Mouse (Mus musculus) heart, embryonic 13.5 days (tissue): ENCODE results near the gene Ypel4. TPM values are rescaled to one million over a fixed set of nuclear protein-coding genes. Genes with fewer than 3 reads are reported as not detected.

Experiments
- ATAC-seq: fragments of 200-750 bp; cut with Nextera tagmentation; 2 replicates; pipeline ENCODE4 v1.8.0; 2017; ENCODE audit warnings: moderate TSS enrichment; ENCODE audit not compliant: insufficient number of reproducible peaks, low FRiP score, low TSS enrichment; ENCODE audit errors: extremely low read depth
- H3K27ac ChIP-seq: fragments of 300-500 bp; sonication (generic); replicated peaks from 2 replicates; pipeline ENCODE4 v1.5.1; 2015; ENCODE audit warnings: moderate library complexity, mild to moderate bottlenecking, inconsistent platforms
- H3K27me3 ChIP-seq: fragments of 300-500 bp; sonication (generic); replicated peaks from 2 replicates; pipeline ENCODE4 v1.6.1; 2015; ENCODE audit warnings: mild to moderate bottlenecking, inconsistent platforms
- H3K36me3 ChIP-seq: fragments of 300-500 bp; sonication (generic); 2 replicates; pipeline ENCODE4 v1.6.1; 2015; ENCODE audit warnings: mild to moderate bottlenecking, inconsistent platforms
- H3K4me1 ChIP-seq: fragments of 300-500 bp; sonication (generic); 2 replicates; pipeline ENCODE4 v1.6.1; 2015; ENCODE audit warnings: inconsistent platforms
- H3K4me2 ChIP-seq: fragments of 300-500 bp; sonication (generic); 2 replicates; pipeline ENCODE4 v1.6.1; 2015; ENCODE audit warnings: inconsistent platforms, mild to moderate bottlenecking, moderate library complexity
- H3K4me3 ChIP-seq: fragments of 300-500 bp; sonication (generic); 2 replicates; pipeline ENCODE4 v1.5.1; 2015; ENCODE audit warnings: moderate library complexity, mild to moderate bottlenecking, inconsistent platforms
- H3K9ac ChIP-seq: fragments of 300-500 bp; sonication (generic); 2 replicates; pipeline ENCODE4 v1.6.1; 2015; ENCODE audit warnings: inconsistent platforms, mild to moderate bottlenecking, moderate library complexity
- H3K9me3 ChIP-seq: fragments of 300-500 bp; sonication (generic); 2 replicates; pipeline ENCODE4 v1.6.1; 2016; ENCODE audit warnings: inconsistent platforms
- WGBS: fragments of 180-500 bp; shearing (Covaris S2); methylation state at CpG from one replicate; pipeline ENCODE4 v1.1.7; 2015; ENCODE audit warnings: mixed read lengths; 5-methylcytosine and 5-hydroxymethylcytosine counted together
- microRNA counts: library from miRNA; unstranded; fragments of <30 nt; microRNA quantifications from one replicate; lab custom pipeline; 2016
- microRNA-seq: library from miRNA; unstranded; fragments of <30 nt; microRNA quantifications from one replicate; pipeline ENCODE4, GENCODE M21; 2016
- polyA plus RNA-seq: library from polyadenylated mRNA; unstranded; fragments of >200 nt; fragmentation: Nextera tagmentation; extraction: Ambion mirVana; gene quantifications from 2 replicates; pipeline ENCODE4 v1.2.1, GENCODE M21; 2015

Ypel4 gene
- polyA plus RNA-seq, 1 experiment from 2014 or later: 7.3 TPM

DNA sequence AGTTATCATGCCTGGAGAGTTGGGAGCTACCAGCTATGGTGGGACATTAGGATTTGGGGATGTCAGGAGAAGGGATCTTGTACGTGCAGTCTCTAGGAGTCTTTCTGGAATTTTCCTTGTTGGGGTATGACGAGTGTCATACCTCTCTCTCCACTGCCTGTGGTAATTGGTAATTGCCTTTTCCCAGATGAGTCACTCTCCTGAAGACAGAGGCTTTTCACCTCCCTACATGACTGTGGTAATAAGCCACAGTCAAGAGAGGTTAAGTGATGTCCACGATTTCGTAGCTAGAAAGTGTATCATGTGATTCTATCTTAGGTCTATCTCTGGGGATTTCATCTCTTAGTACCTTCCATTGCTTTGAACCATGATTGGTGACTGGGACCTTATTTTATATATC, 38.6 kb downstream of the Ypel4 start:
- Histone ChIP-seq H3K4me2 (no peak overlapping the region), H3K4me3 (no peak overlapping the region), H3K4me1 (peaks cover 10% of the 10 kb centered on the region), H3K27me3 (peaks cover 10% of the 10 kb centered on the region; the same call in 1 of the 2 replicates), H3K36me3 (peaks cover 5% of the 10 kb centered on the region), H3K9ac (no peak overlapping the region), H3K9me3 (no peaks in the 10 kb centered on the region), H3K27ac (no peak overlapping the region)
- ATAC-seq: no peak
- WGBS: 82% methylated on average over 4 of the region's 4 CpGs

DNA sequence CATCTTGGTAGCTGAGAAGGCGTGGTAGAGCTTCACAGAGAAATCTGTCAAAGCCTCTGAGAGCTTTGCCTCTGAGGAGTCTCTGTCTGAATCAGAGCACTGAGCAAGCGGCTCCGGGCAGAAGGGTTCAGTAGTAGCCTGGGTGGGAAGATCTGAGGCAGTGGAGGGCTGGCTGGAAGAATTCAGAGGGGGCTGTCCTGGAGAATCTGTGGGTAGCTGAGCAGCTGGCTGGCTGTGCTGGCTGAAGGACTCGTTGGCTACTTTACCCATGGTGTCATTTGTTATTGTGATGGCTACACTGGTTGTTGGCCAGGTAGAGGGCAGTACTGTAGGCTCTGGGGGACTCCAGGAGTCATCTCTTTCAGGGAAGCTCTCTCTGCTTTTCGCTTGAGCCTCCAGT, 39.3 kb downstream of the Ypel4 start:
- ATAC-seq: no peak
- H3K9ac ChIP-seq: no peak overlapping the region
- no peak overlapping the region for H3K4me3 ChIP-seq
- H3K36me3 ChIP-seq: peaks cover 5% of the 10 kb centered on the region
- no peak overlapping the region for H3K27ac ChIP-seq
- peak overlapping the region; percentile 70; the same call in 1 of the 2 replicates for H3K4me2 ChIP-seq
- H3K4me1 ChIP-seq: peaks cover 10% of the 10 kb centered on the region
- H3K9me3 ChIP-seq: no peaks in the 10 kb centered on the region
- WGBS: 76% methylated on average over 5 of the region's 5 CpGs
- peaks cover 10% of the 10 kb centered on the region; the same call in 1 of the 2 replicates for H3K27me3 ChIP-seq

DNA sequence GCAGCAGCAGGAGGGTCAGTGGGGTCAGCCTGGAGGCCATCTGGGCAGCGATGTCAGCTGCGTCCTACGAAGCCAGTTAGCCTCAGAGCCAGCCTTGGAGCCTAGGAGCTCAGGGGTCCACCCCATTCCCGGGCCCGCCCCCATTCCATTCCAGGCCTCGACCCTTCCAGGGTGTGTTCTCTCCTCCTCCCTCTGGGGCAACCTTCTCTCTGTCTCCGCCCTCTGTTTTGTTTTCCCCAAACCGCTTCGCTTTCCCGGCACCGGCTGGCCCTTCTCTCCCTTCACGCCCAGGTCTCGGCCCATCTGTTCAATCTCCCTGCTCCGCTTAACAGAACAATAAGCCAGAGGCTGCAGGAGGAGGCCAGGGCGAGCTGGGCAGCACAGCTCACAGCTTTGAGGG, 40.9 kb downstream of the Ypel4 start:
- Histone ChIP-seq H3K9ac (peak overlapping the region; percentile 80), H3K27me3 (peaks cover 5% of the 10 kb centered on the region; the same call in 1 of the 2 replicates), H3K4me2 (peak overlapping the region; percentile 70), H3K9me3 (no peaks in the 10 kb centered on the region), H3K4me1 (peaks cover 14% of the 10 kb centered on the region), H3K4me3 (peak overlapping the region; percentile 38), H3K27ac (peak overlapping the region; percentile 30), H3K36me3 (no peaks in the 10 kb centered on the region)
- peak; percentile 67; the same call in 1 of the 2 replicates for ATAC-seq
- WGBS: 3% methylated on average over 14 of the region's 15 CpGs

DNA sequence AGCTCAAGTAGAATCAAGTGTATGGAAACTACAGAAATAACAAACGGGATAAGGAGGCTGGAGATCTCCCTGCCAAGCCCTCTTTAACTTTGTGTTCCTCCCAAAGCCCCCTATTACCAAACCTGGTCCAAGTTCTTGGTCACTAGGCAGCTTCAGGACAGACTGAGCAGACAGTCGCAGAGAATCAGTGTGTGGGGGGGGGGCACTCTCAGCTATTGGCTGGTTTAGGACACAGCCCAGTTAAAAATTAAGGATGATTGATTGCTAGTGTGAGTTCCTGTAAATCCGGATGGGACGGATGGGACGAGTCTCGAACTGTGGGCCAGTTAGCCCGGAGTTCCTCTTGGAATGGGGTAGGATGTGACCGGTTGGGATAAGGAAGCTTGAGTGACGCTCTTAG, 41.4 kb downstream of the Ypel4 start, which contains the start of gene Serping1:
Serping1 (minus strand) TSS at position 204 of the 400 bp plus-strand sequence.
- Histone ChIP-seq H3K36me3 (no peaks in the 10 kb centered on the region), H3K4me2 (peak within 1 kb of the TSS; percentile 70), H3K9ac (peak within 1 kb of the TSS; percentile 80), H3K27me3 (peaks cover 5% of the 10 kb centered on the region; the same call in 1 of the 2 replicates), H3K27ac (peak within 1 kb of the TSS; percentile 30), H3K9me3 (no peaks in the 10 kb centered on the region), H3K4me1 (peaks cover 14% of the 10 kb centered on the region), H3K4me3 (peak within 1 kb of the TSS; percentile 38)
- ATAC-seq: no peak
- WGBS: 63% methylated on average over 9 of the region's 9 CpGs

DNA sequence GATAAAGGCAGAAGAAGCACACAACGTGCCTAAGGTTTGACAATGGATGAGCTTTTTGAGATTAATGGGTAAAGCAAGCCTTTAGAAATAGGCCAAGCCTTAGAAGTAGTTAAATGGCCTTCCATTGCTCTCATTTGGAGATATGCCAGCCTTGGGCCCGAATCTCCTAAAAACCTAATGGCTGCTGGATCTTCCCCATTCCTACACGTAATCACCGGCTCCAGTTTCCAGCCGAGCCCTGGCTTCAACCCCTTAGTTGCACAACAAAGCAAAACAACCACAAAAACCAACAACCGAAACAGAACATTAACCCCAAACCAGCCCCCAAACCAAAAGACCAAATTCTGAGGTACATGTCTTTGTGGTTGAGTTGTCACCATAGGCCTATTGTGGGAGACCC, 41.8 kb downstream of the Ypel4 start:
- no peaks in the 10 kb centered on the region for H3K9me3 ChIP-seq
- 78% methylated on average over 6 of the region's 6 CpGs for WGBS
- peaks cover 14% of the 10 kb centered on the region for H3K4me1 ChIP-seq
- no peaks in the 10 kb centered on the region for H3K36me3 ChIP-seq
- no peak overlapping the region for H3K4me3 ChIP-seq
- H3K27ac ChIP-seq: no peak overlapping the region
- no peak overlapping the region for H3K9ac ChIP-seq
- peaks cover 5% of the 10 kb centered on the region; the same call in 1 of the 2 replicates for H3K27me3 ChIP-seq
- no peak overlapping the region for H3K4me2 ChIP-seq
- ATAC-seq: no peak

DNA sequence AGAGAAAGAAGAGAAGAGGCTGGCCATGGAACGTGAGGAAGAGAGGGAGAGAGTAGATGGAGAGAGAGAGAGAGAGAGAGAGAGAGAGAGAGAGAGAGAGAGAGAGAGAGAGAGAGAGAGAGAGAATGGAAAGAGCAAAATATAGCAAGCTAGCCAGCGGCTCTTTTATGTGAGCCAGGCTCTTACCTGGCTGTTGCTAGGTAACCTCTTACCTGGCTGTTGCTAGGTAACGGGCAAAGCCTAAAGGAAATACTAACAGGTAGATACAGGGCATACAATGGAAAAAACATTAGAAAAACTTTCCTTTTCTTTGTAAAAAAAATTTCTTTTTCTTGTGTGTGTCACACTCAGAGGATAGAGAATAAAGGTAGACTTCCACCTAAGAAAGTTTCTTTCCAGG, 43.8 kb downstream of the Ypel4 start:
- H3K9ac ChIP-seq: no peak overlapping the region
- H3K36me3 ChIP-seq: no peaks in the 10 kb centered on the region
- H3K4me3 ChIP-seq: no peak overlapping the region
- no peak overlapping the region for H3K4me2 ChIP-seq
- no peak for ATAC-seq
- 50% methylated on average over 3 of the region's 3 CpGs for WGBS
- peaks cover 5% of the 10 kb centered on the region; the same call in 1 of the 2 replicates for H3K27me3 ChIP-seq
- no peak overlapping the region for H3K27ac ChIP-seq
- H3K4me1 ChIP-seq: peaks cover 14% of the 10 kb centered on the region
- H3K9me3 ChIP-seq: no peaks in the 10 kb centered on the region

DNA sequence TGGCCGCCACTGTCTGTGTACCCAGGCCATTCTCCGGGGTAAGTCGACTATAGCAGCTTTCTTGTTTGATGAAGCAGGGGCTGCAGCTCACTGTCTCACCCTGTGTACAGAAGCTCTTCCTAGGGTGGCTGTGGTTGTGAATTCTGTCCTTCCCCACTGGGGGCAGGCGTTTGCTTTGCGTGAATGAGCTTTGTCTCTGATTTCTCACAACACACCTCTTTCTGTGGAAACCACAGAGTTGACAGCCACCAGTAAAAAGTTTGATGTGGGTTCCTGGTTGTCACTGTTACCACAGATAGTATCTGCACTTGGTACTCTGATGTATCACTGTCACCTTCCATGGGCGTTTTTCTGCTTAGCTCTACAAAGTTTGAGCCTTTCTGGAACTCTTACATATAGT, 45.4 kb downstream of the Ypel4 start:
- Histone ChIP-seq H3K4me3 (no peak overlapping the region), H3K36me3 (no peaks in the 10 kb centered on the region), H3K9me3 (no peaks in the 10 kb centered on the region), H3K9ac (no peak overlapping the region), H3K27me3 (no peaks in the 10 kb centered on the region), H3K4me2 (no peak overlapping the region), H3K27ac (no peak overlapping the region), H3K4me1 (peaks cover 28% of the 10 kb centered on the region)
- 57% methylated on average over 6 of the region's 6 CpGs for WGBS
- ATAC-seq: no peak

DNA sequence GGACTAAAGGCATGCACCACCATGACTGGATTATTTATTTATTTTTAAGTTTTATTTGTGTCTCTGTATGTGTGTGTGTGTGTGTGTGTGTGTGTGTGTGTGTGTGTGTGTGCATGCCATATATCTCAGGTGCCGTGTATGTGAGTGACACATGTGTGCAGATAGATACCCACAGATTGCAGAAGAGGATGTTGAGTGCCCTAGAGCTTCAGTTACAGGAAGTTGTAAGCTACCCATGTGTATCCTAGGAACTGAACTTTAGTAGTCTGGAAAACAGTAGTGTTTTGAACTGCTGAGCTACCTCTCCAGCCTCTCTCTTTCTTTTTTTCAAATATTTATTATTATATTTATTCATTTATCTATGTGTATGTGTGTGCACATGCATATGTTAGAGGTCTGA, 49.5 kb downstream of the Ypel4 start:
- Histone ChIP-seq H3K4me1 (peaks cover 35% of the 10 kb centered on the region), H3K36me3 (no peaks in the 10 kb centered on the region), H3K4me3 (no peak overlapping the region), H3K4me2 (no peak overlapping the region), H3K27me3 (no peaks in the 10 kb centered on the region), H3K9ac (no peak overlapping the region), H3K9me3 (no peaks in the 10 kb centered on the region), H3K27ac (peak overlapping the region; percentile 69)
- no peak for ATAC-seq
- 53% methylated on average over 1 of the region's 1 CpGs for WGBS

DNA sequence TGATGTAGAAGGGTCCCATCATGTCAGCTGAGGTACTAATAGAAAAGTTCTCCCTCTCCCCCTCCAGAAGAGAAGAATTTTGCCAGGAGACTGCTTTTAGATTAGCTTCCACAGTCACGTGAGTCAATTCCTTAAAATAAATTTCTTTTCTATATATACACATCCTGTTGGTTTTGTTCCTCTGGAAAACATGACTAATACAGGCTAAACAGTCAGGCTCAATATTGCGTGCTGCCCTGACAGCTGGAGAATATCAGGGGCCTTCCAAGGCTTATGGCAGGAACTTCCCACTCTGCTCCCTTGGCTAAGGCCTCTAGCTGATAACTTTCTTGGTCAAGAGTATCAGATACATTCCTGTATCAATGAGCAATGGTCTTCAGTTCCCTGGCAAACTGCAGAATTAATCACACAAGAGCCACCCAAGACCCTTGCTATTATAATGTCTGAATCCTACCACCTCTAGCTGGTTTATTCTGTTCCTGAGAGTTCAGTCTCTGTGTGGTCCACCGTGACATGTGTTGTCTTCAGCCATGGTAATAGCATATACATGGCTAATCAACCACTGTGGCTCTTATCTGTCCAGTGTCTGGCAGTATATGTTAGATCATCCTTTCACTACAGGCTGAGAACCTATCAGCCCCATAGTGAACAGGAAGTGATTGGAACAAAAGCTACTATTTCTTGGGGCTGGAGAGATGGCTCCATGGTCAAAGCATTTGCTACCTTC, 50.1 kb downstream of the Ypel4 start:
- 33% methylated on average over 3 of the region's 3 CpGs for WGBS
- no peak overlapping the region for H3K9ac ChIP-seq

More for the DNA sequence above, 50.1 kb downstream of the Ypel4 start:
- H3K4me3 ChIP-seq: no peak overlapping the region
- H3K9me3 ChIP-seq: no peaks in the 10 kb centered on the region
- no peak for ATAC-seq
- H3K4me1 ChIP-seq: peaks cover 36% of the 10 kb centered on the region
- peak overlapping the region; percentile 69 for H3K27ac ChIP-seq
- no peaks in the 10 kb centered on the region for H3K27me3 ChIP-seq
- H3K4me2 ChIP-seq: no peak overlapping the region
- no peaks in the 10 kb centered on the region for H3K36me3 ChIP-seq

MicroRNAs encoded within 50 kb of the gene (microRNA counts, 519-probe panel; counts per million panel counts)
- microRNA mmu-miR-130a (lab: Ali Mortazavi, UCI): 7,705 counts per million, percentile 99 among the panel's probes with 10 or more counts

Small RNAs within 50 kb of the gene (microRNA-seq; reads per million reads assigned to microRNA genes)
- 23,672 reads per million, percentile 97 among the genes with 10 or more reads in this experiment for gene Mir130a

Other genes with a start within 250 kb of the Ypel4 start
- 60.6 and 63.6 TPM in 2 replicates for gene Ctnnd1, start 83.3 kb upstream of the Ypel4 start, polyA plus RNA-seq
- gene Btbd18, start 75.0 kb upstream of the Ypel4 start, polyA plus RNA-seq: 0.10 and 0.12 TPM in 2 replicates
- gene Selenoh, start 63.3 kb upstream of the Ypel4 start, polyA plus RNA-seq: 272 and 285 TPM in 2 replicates
- not detected in 2 replicates for gene Gm28635, start 56.0 kb upstream of the Ypel4 start, polyA plus RNA-seq
- 26.1 and 26.6 TPM in 2 replicates for gene Med19, start 55.7 kb upstream of the Ypel4 start, polyA plus RNA-seq
- 136 and 163 TPM in 2 replicates for gene Tmx2, start 54.9 kb upstream of the Ypel4 start, polyA plus RNA-seq
- gene Zdhhc5, start 18.9 kb upstream of the Ypel4 start, polyA plus RNA-seq: 20.8 and 21.9 TPM in 2 replicates
- 16.4 and 18.5 TPM in 2 replicates for gene Clp1, start 6.7 kb upstream of the Ypel4 start, polyA plus RNA-seq
- 5.7 and 6.5 TPM in 2 replicates for gene Gm19426, start 9.6 kb downstream of the Ypel4 start, polyA plus RNA-seq
- gene Serping1, start 41.4 kb downstream of the Ypel4 start, polyA plus RNA-seq: 38.8 and 40.2 TPM in 2 replicates
- 92.5 and 114 TPM in 2 replicates for gene Ube2l6, start 64.8 kb downstream of the Ypel4 start, polyA plus RNA-seq
- 0.24 and 0.27 TPM in 2 replicates for gene Smtnl1, start 88.6 kb downstream of the Ypel4 start, polyA plus RNA-seq
- gene Timm10, start 92.9 kb downstream of the Ypel4 start, polyA plus RNA-seq: 72.3 and 89.1 TPM in 2 replicates
- gene Slc43a1, start 104.8 kb downstream of the Ypel4 start, polyA plus RNA-seq: 16.1 and 17.1 TPM in 2 replicates
- gene Rtn4rl2, start 152.7 kb downstream of the Ypel4 start, polyA plus RNA-seq: 0.72 and 0.99 TPM in 2 replicates
- 36.2 and 37.0 TPM in 2 replicates for gene Slc43a3, start 202.5 kb downstream of the Ypel4 start, polyA plus RNA-seq
- 0.79 and 1.2 TPM in 2 replicates for gene Prg2, start 246.4 kb downstream of the Ypel4 start, polyA plus RNA-seq